Mouse (Mus musculus) heart, embryonic 11.5 days (tissue): ENCODE results near the gene Ap3m1. TPM values are rescaled to one million over a fixed set of nuclear protein-coding genes. Genes with fewer than 3 reads are reported as not detected.

ENCODE experiments used
- ATAC-seq: fragments of 200-750 bp; cut with Nextera tagmentation; replicated peaks from 2 replicates; pipeline ENCODE4 v1.8.0; 2017; ENCODE audit warnings: moderate library complexity; ENCODE audit not compliant: insufficient number of reproducible peaks, low FRiP score, low TSS enrichment
- H3K27ac ChIP-seq: fragments of 300-500 bp; sonication (generic); 2 replicates; pipeline ENCODE4 v1.5.1; 2014; ENCODE audit warnings: mild to moderate bottlenecking, low read depth, low read length
- H3K27me3 ChIP-seq: fragments of 300-500 bp; sonication (generic); 2 replicates; pipeline ENCODE4 v1.6.1; 2014; ENCODE audit warnings: mild to moderate bottlenecking, low read length, mixed read lengths; ENCODE audit not compliant: control insufficient read depth, insufficient read depth
- H3K36me3 ChIP-seq: fragments of 300-500 bp; sonication (generic); 2 replicates; pipeline ENCODE4 v1.6.1; 2014; ENCODE audit warnings: mild to moderate bottlenecking, low read length, moderate library complexity, mixed read lengths; ENCODE audit not compliant: control insufficient read depth, insufficient read depth
- H3K4me1 ChIP-seq: fragments of 300-500 bp; sonication (generic); 2 replicates; pipeline ENCODE4 v1.6.1; 2014; ENCODE audit warnings: low read length; ENCODE audit not compliant: control insufficient read depth, insufficient read depth
- H3K4me2 ChIP-seq: fragments of 300-500 bp; sonication (generic); 2 replicates; pipeline ENCODE4 v1.6.1; 2014; ENCODE audit warnings: mild to moderate bottlenecking, moderate library complexity
- H3K4me3 ChIP-seq: fragments of 300-500 bp; sonication (generic); 2 replicates; pipeline ENCODE4 v1.5.1; 2014; ENCODE audit warnings: low read depth, low read length
- H3K9ac ChIP-seq: fragments of 300-500 bp; sonication (generic); 2 replicates; pipeline ENCODE4 v1.6.1; 2014; ENCODE audit warnings: mild to moderate bottlenecking, low read depth, low read length, moderate library complexity
- H3K9me3 ChIP-seq: fragments of 300-500 bp; sonication (generic); replicated peaks from 2 replicates; pipeline ENCODE4 v1.6.1; 2016; ENCODE audit warnings: low read length; ENCODE audit not compliant: control insufficient read depth
- WGBS: fragments of 180-500 bp; shearing (Covaris S2); extraction: QIAGEN DNeasy Blood & Tissue Kit; methylation state at CpG from one replicate; pipeline ENCODE4 v1.1.7; 2014; ENCODE audit not compliant: insufficient replicate concordance; 5-methylcytosine and 5-hydroxymethylcytosine counted together
- polyA plus RNA-seq: library from polyadenylated mRNA; unstranded; fragments of >200 nt; fragmentation: Nextera tagmentation; extraction: Ambion mirVana; gene quantifications from 2 replicates; pipeline ENCODE4 v1.2.1, GENCODE M21; 2014

Gene Ap3m1
- polyA plus RNA-seq, 1 experiment from 2014 or later = 84.6 TPM

GRCm38 (mm10) chr14:21020435-21020834 lies 31.9 kb downstream of the Ap3m1 start:
- H3K27ac ChIP-seq = no peak overlapping the region
- no peak for ATAC-seq
- no peaks in the 10 kb centered on the region for H3K27me3 ChIP-seq
- no peaks in the 10 kb centered on the region for H3K4me1 ChIP-seq
- H3K4me3 ChIP-seq = no peak overlapping the region
- peaks cover 45% of the 10 kb centered on the region for H3K36me3 ChIP-seq
- H3K4me2 ChIP-seq = no peak overlapping the region
- H3K9ac ChIP-seq = no peak overlapping the region
- WGBS = 90% methylated on average over 8 of the region's 8 CpGs
- 0 out of 2 replicates have a peak, but pooled peaks cover 2% of the 10 kb centered on the region for H3K9me3 ChIP-seq

GRCm38 (mm10) chr14:21018977-21019376 lies 33.3 kb downstream of the Ap3m1 start:
- Histone ChIP-seq H3K4me1 (no peaks in the 10 kb centered on the region), H3K9ac (no peak overlapping the region), H3K4me2 (no peak overlapping the region), H3K4me3 (no peak overlapping the region), H3K27ac (no peak overlapping the region), H3K9me3 (0 out of 2 replicates have a peak, but pooled peaks cover 2% of the 10 kb centered on the region), H3K27me3 (no peaks in the 10 kb centered on the region), H3K36me3 (peaks cover 31% of the 10 kb centered on the region)
- 62% methylated on average over 3 of the region's 3 CpGs for WGBS
- ATAC-seq = no peak; the same call in 1 of the 2 replicates

- Histone ChIP-seq H3K9ac (no peak overlapping the region), H3K4me1 (no peaks in the 10 kb centered on the region), H3K4me3 (no peak overlapping the region), H3K4me2 (no peak overlapping the region), H3K36me3 (peaks cover 25% of the 10 kb centered on the region), H3K27ac (no peak overlapping the region), H3K9me3 (0 out of 2 replicates have a peak, but pooled peaks cover 2% of the 10 kb centered on the region), H3K27me3 (no peaks in the 10 kb centered on the region)
- ATAC-seq = no peak
- WGBS = 86% methylated on average over 5 of the region's 5 CpGs
Measured at GRCm38 (mm10) chr14:21017871-21018270, 34.4 kb downstream of the Ap3m1 start.

- no peak for ATAC-seq
- no peaks in the 10 kb centered on the region for H3K27me3 ChIP-seq
- no peak overlapping the region for H3K4me3 ChIP-seq
- 0 out of 2 replicates have a peak, but pooled peaks cover 2% of the 10 kb centered on the region for H3K9me3 ChIP-seq
- H3K27ac ChIP-seq = no peak overlapping the region
- H3K4me2 ChIP-seq = no peak overlapping the region
- peaks cover 20% of the 10 kb centered on the region for H3K36me3 ChIP-seq
- H3K9ac ChIP-seq = no peak overlapping the region
- WGBS = 79% methylated on average over 5 of the region's 5 CpGs
- H3K4me1 ChIP-seq = no peaks in the 10 kb centered on the region
Measured at GRCm38 (mm10) chr14:21013800-21014334, 38.4 kb downstream of the Ap3m1 start.

GRCm38 (mm10) chr14:20999617-21000016 lies 52.7 kb downstream of the Ap3m1 start:
- no peak overlapping the region for H3K4me2 ChIP-seq
- no peaks in the 10 kb centered on the region for H3K4me1 ChIP-seq
- no peaks in the 10 kb centered on the region for H3K27me3 ChIP-seq
- H3K9me3 ChIP-seq = no peaks in the 10 kb centered on the region
- H3K36me3 ChIP-seq = peaks cover 12% of the 10 kb centered on the region
- no peak overlapping the region for H3K4me3 ChIP-seq
- H3K9ac ChIP-seq = no peak overlapping the region
- no peak for ATAC-seq
- H3K27ac ChIP-seq = no peak overlapping the region
- 86% methylated on average over 4 of the region's 4 CpGs for WGBS

- no peak overlapping the region for H3K9ac ChIP-seq
- ATAC-seq = no peak
- H3K36me3 ChIP-seq = peaks cover 8% of the 10 kb centered on the region
- H3K4me1 ChIP-seq = no peaks in the 10 kb centered on the region
- no peak overlapping the region for H3K4me2 ChIP-seq
- no peak overlapping the region for H3K27ac ChIP-seq
- H3K9me3 ChIP-seq = no peaks in the 10 kb centered on the region
- no peaks in the 10 kb centered on the region for H3K27me3 ChIP-seq
- 61% methylated on average over 3 of the region's 3 CpGs for WGBS
- no peak overlapping the region for H3K4me3 ChIP-seq
Measured at GRCm38 (mm10) chr14:20997548-20997947, 54.8 kb downstream of the Ap3m1 start.

- Histone ChIP-seq H3K9me3 (0 out of 2 replicates have a peak, but pooled peaks cover 2% of the 10 kb centered on the region), H3K27me3 (no peaks in the 10 kb centered on the region), H3K4me1 (no peaks in the 10 kb centered on the region), H3K36me3 (peaks cover 14% of the 10 kb centered on the region), H3K9ac (no peak overlapping the region), H3K4me2 (no peak overlapping the region), H3K27ac (no peak overlapping the region), H3K4me3 (no peak overlapping the region)
- 40% methylated on average over 5 of the region's 5 CpGs for WGBS
- no peak for ATAC-seq
Measured at GRCm38 (mm10) chr14:20996361-20996760, 55.9 kb downstream of the Ap3m1 start.

GRCm38 (mm10) chr14:20995497-20995896 lies 56.8 kb downstream of the Ap3m1 start:
- Histone ChIP-seq H3K9me3 (0 out of 2 replicates have a peak, but pooled peaks cover 2% of the 10 kb centered on the region), H3K4me2 (no peak overlapping the region)
- ATAC-seq = no peak

GRCm38 (mm10) chr14:20994475-20994874 lies 57.8 kb downstream of the Ap3m1 start:
- Histone ChIP-seq H3K4me1 (no peaks in the 10 kb centered on the region), H3K36me3 (peaks cover 9% of the 10 kb centered on the region), H3K4me2 (no peak overlapping the region), H3K27ac (peak overlapping the region; percentile 7; the same call in 1 of the 2 replicates), H3K9me3 (0 out of 2 replicates have a peak, but pooled peaks cover 2% of the 10 kb centered on the region), H3K4me3 (no peak overlapping the region), H3K27me3 (no peaks in the 10 kb centered on the region), H3K9ac (no peak overlapping the region)
- no peak for ATAC-seq
- WGBS = 59% methylated on average over 3 of the region's 3 CpGs

More at GRCm38 (mm10) chr14:20995497-20995896, 56.8 kb downstream of the Ap3m1 start:
- Histone ChIP-seq H3K4me1 (no peaks in the 10 kb centered on the region), H3K4me3 (no peak overlapping the region), H3K9ac (no peak overlapping the region), H3K36me3 (peaks cover 9% of the 10 kb centered on the region), H3K27me3 (no peaks in the 10 kb centered on the region), H3K27ac (no peak overlapping the region)
- WGBS = 78% methylated on average over 2 of the region's 2 CpGs
